Mouse (Mus musculus) lung, postnatal 0 days (tissue): ENCODE results near the gene Max. TPM values are rescaled to one million over a fixed set of nuclear protein-coding genes. Genes with fewer than 3 reads are reported as not detected.
A peak's percentile ranks its signal among the peaks of the same experiment; 100 is the strongest.

ENCODE experiments used
- ATAC-seq: fragments of 200-750 bp; cut with Nextera tagmentation; 2 replicates; pipeline ENCODE4 v1.8.0; 2017; ENCODE audit warnings: moderate library complexity
- DNase-seq: peaks from one replicate; pipeline ENCODE4 v3.0.0-alpha.2; 2016; ENCODE audit warnings: low spot score
- H3K27ac ChIP-seq: fragments of 300-500 bp; sonication (generic); 2 replicates; pipeline ENCODE4 v1.5.1; 2014; ENCODE audit warnings: antibody characterized with exemption, mild to moderate bottlenecking, low read length, mixed read lengths
- H3K27me3 ChIP-seq: fragments of 300-500 bp; sonication (generic); replicated peaks from 2 replicates; pipeline ENCODE4 v1.6.1; 2014; ENCODE audit warnings: low read length, mixed read lengths; ENCODE audit not compliant: insufficient read depth
- H3K36me3 ChIP-seq: fragments of 300-500 bp; sonication (generic); 2 replicates; pipeline ENCODE4 v1.6.1; 2014; ENCODE audit warnings: low read length, mixed read lengths; ENCODE audit not compliant: insufficient read depth
- H3K4me1 ChIP-seq: fragments of 300-500 bp; sonication (generic); 2 replicates; pipeline ENCODE4 v1.6.1; 2014; ENCODE audit warnings: antibody characterized with exemption, low read depth, low read length, mixed read lengths; ENCODE audit not compliant: insufficient read depth
- H3K4me2 ChIP-seq: fragments of 300-500 bp; sonication (generic); replicated peaks from 2 replicates; pipeline ENCODE4 v1.6.1; 2014; ENCODE audit warnings: low read depth, mild to moderate bottlenecking, low read length, moderate library complexity, mixed read lengths
- H3K4me3 ChIP-seq: fragments of 300-500 bp; sonication (generic); 2 replicates; pipeline ENCODE4 v1.5.1; 2014; ENCODE audit warnings: low read depth, low read length
- H3K9ac ChIP-seq: fragments of 300-500 bp; sonication (generic); replicated peaks from 2 replicates; pipeline ENCODE4 v1.6.1; 2014; ENCODE audit warnings: low read depth, mild to moderate bottlenecking
- H3K9me3 ChIP-seq: fragments of 300-500 bp; sonication (generic); 2 replicates; pipeline ENCODE4 v1.6.1; 2016; ENCODE audit warnings: low read length, mixed read lengths
- CTCF ChIP-seq: IDR thresholded peaks from 2 replicates; pipeline ENCODE4 v1.5.1; 2016; ENCODE audit warnings: antibody characterized with exemption, mild to moderate bottlenecking
- EP300 ChIP-seq: IDR thresholded peaks from 2 replicates; pipeline ENCODE4 v1.6.1; 2016; ENCODE audit warnings: antibody characterized with exemption, mild to moderate bottlenecking, control low read depth
- WGBS: fragments of 180-500 bp; shearing (Covaris S2); extraction: QIAGEN DNeasy Blood & Tissue Kit; methylation state at CpG from one replicate; pipeline ENCODE4 v1.1.7; 2014; 5-methylcytosine and 5-hydroxymethylcytosine counted together
- polyA plus RNA-seq: library from polyadenylated mRNA; unstranded; fragments of >200 nt; fragmentation: Nextera tagmentation; extraction: Ambion mirVana; gene quantifications from 2 replicates; pipeline ENCODE4 v1.2.1, GENCODE M21; 2015

The Max gene
- polyA plus RNA-seq, 1 experiment from 2014 or later = 20.9 TPM

- no peak overlapping the region for H3K4me2 ChIP-seq
- no peak overlapping the region for H3K9ac ChIP-seq
- 47% methylated on average over 3 of the region's 3 CpGs for WGBS
- no peaks in the 10 kb centered on the region for H3K9me3 ChIP-seq
- ATAC-seq (peak; percentile 81), DNase-seq (peak; percentile 75)
- H3K36me3 ChIP-seq = peaks cover 33% of the 10 kb centered on the region
- peak; percentile 61 for TF ChIP-seq EP300
- no peak for TF ChIP-seq CTCF
- peak overlapping the region; percentile 59 for H3K27ac ChIP-seq
- no peaks in the 10 kb centered on the region for H3K27me3 ChIP-seq
- H3K4me3 ChIP-seq = no peak overlapping the region
- H3K4me1 ChIP-seq = peaks cover 10% of the 10 kb centered on the region; the same call in 1 of the 2 replicates
Measured at GRCm38 (mm10) chr12:76948781-76949180, 13.2 kb downstream of the Max start.

GRCm38 (mm10) chr12:76948185-76948584 is 13.8 kb downstream of the Max start:
- ATAC-seq (peak; percentile 84), DNase-seq (peak; percentile 72)
- H3K36me3 ChIP-seq = peaks cover 33% of the 10 kb centered on the region
- H3K27ac ChIP-seq = peak overlapping the region; percentile 59
- no peaks in the 10 kb centered on the region for H3K9me3 ChIP-seq
- H3K27me3 ChIP-seq = no peaks in the 10 kb centered on the region
- H3K4me3 ChIP-seq = no peak overlapping the region
- TF ChIP-seq EP300 = peak; percentile 86
- TF ChIP-seq CTCF = no peak
- WGBS = 52% methylated on average over 2 of the region's 2 CpGs
- H3K4me1 ChIP-seq = peaks cover 4% of the 10 kb centered on the region; the same call in 1 of the 2 replicates
- H3K4me2 ChIP-seq = no peak overlapping the region
- H3K9ac ChIP-seq = no peak overlapping the region

- Histone ChIP-seq H3K36me3 (peaks cover 27% of the 10 kb centered on the region), H3K4me1 (no peaks in the 10 kb centered on the region; the same call in 1 of the 2 replicates), H3K4me3 (no peak overlapping the region)
Measured at GRCm38 (mm10) chr12:76947487-76947886, 14.5 kb downstream of the Max start.

GRCm38 (mm10) chr12:76943466-76943865 is 18.5 kb downstream of the Max start:
- no peaks in the 10 kb centered on the region for H3K27me3 ChIP-seq
- ATAC-seq = no peak

More at GRCm38 (mm10) chr12:76947487-76947886, 14.5 kb downstream of the Max start:
- H3K27me3 ChIP-seq = no peaks in the 10 kb centered on the region
- H3K9me3 ChIP-seq = no peaks in the 10 kb centered on the region
- H3K9ac ChIP-seq = no peak overlapping the region
- DNase-seq (no peak), ATAC-seq (no peak)
- no peak overlapping the region for H3K4me2 ChIP-seq
- no peak for TF ChIP-seq EP300
- TF ChIP-seq CTCF = no peak
- 96% methylated on average over 3 of the region's 3 CpGs for WGBS
- no peak overlapping the region for H3K27ac ChIP-seq

GRCm38 (mm10) chr12:76943046-76943445 is 19.0 kb downstream of the Max start:
- H3K36me3 ChIP-seq = peaks cover 39% of the 10 kb centered on the region
- H3K4me1 ChIP-seq = no peaks in the 10 kb centered on the region

More at GRCm38 (mm10) chr12:76943466-76943865, 18.5 kb downstream of the Max start:
- peaks cover 37% of the 10 kb centered on the region for H3K36me3 ChIP-seq
- H3K9me3 ChIP-seq = no peaks in the 10 kb centered on the region
- H3K4me2 ChIP-seq = no peak overlapping the region
- TF ChIP-seq EP300 = no peak
- no peak for TF ChIP-seq CTCF
- H3K27ac ChIP-seq = no peak overlapping the region
- H3K4me1 ChIP-seq = no peaks in the 10 kb centered on the region
- no peak for DNase-seq
- H3K9ac ChIP-seq = no peak overlapping the region
- 79% methylated on average over 6 of the region's 6 CpGs for WGBS
- no peak overlapping the region for H3K4me3 ChIP-seq

GRCm38 (mm10) chr12:76942476-76942875 is 19.5 kb downstream of the Max start:
- no peak overlapping the region for H3K4me3 ChIP-seq
- no peak for DNase-seq
- no peaks in the 10 kb centered on the region for H3K9me3 ChIP-seq
- H3K27me3 ChIP-seq = no peaks in the 10 kb centered on the region
- H3K9ac ChIP-seq = no peak overlapping the region
- TF ChIP-seq CTCF = no peak
- no peak for TF ChIP-seq EP300
- WGBS = 82% methylated on average over 2 of the region's 2 CpGs
- ATAC-seq = no peak
- H3K4me2 ChIP-seq = no peak overlapping the region
- H3K27ac ChIP-seq = no peak overlapping the region
- H3K36me3 ChIP-seq = peaks cover 39% of the 10 kb centered on the region
- no peaks in the 10 kb centered on the region for H3K4me1 ChIP-seq

More at GRCm38 (mm10) chr12:76943046-76943445, 19.0 kb downstream of the Max start:
- DNase-seq = no peak
- no peak overlapping the region for H3K4me2 ChIP-seq
- ATAC-seq = no peak
- H3K9me3 ChIP-seq = no peaks in the 10 kb centered on the region
- H3K4me3 ChIP-seq = no peak overlapping the region
- H3K27me3 ChIP-seq = no peaks in the 10 kb centered on the region
- no peak overlapping the region for H3K9ac ChIP-seq
- TF ChIP-seq CTCF (no peak), EP300 (no peak)
- H3K27ac ChIP-seq = no peak overlapping the region
- 73% methylated on average over 3 of the region's 3 CpGs for WGBS

GRCm38 (mm10) chr12:76941524-76941923 is 20.5 kb downstream of the Max start:
- no peak overlapping the region for H3K4me2 ChIP-seq
- 61% methylated on average over 2 of the region's 2 CpGs for WGBS
- no peak overlapping the region for H3K27ac ChIP-seq
- no peak for TF ChIP-seq CTCF
- TF ChIP-seq EP300 = no peak
- no peaks in the 10 kb centered on the region for H3K4me1 ChIP-seq
- H3K9me3 ChIP-seq = no peaks in the 10 kb centered on the region
- H3K27me3 ChIP-seq = no peaks in the 10 kb centered on the region
- H3K4me3 ChIP-seq = no peak overlapping the region
- ATAC-seq (no peak), DNase-seq (no peak)
- peaks cover 46% of the 10 kb centered on the region for H3K36me3 ChIP-seq
- no peak overlapping the region for H3K9ac ChIP-seq
